Mouse (Mus musculus): Measurements from ENCODE around the gene Exph5.

DNA sequence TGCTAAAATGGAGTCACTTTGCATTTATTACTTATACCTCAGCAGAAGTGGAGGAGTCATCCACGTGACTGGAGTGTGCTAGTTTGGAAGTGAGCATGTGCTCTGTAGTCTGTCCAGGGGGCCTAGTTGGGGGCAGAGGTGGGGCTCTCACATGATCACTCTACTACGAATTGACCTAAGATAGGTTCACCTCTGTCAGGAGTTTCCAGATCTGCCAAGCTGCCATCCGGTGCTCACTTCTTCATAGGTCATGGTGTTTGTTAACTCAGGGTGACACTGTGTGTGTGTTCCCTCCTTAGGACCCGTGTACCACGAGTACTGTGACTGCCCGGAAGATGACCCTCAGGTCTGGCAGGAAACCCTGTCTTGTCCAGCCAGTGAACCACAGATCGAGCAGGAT, 88.7 kb downstream of the Exph5 start:
- TF ChIP-seq CTCF (IDR thresholded peaks at IDR 0.05; ENCODE audit: extremely low read depth, insufficient read length, insufficient replicate concordance, low read depth, low read length) (no peak), POLR2A (IDR thresholded peaks at IDR 0.05; ENCODE audit: low read depth, low read length) (no peak)
